In genomic region chr3:136866095-136866494, GRCm38 (mm10) we compare ENCODE assay signal across 24 mouse cellular contexts.
A peak's percentile ranks its signal among the peaks of the same experiment; 100 is the strongest.
DNase-seq lines count a peak whose midpoint lies in the region; TF ChIP-seq lines count a peak whose summit lies in the region.
"Had no signal": no experiment of that assay in that cellular context is flagged by ENCODE, and none has a peak within 500 bp of the region (broad histone marks: within the 10 kb centered on the region; RNA-seq: fewer than 3 reads in every experiment).

No protein-coding gene starts in this region.

- no peaks in the 10 kb centered on the region for H3K36me3 ChIP-seq in hindbrain, embryonic 10.5 days
- H3K36me3 ChIP-seq: embryonic facial prominence, embryonic 12.5 days; embryonic facial prominence, embryonic 15.5 days; forebrain, embryonic 12.5 days; forebrain, embryonic 15.5 days; heart, embryonic 10.5 days; hindbrain, embryonic 12.5 days; hindbrain, embryonic 15.5 days had no signal

- WGBS in hindbrain, embryonic 10.5 days, result 97% methylated on average over 3 of the region's 3 CpGs

- no peak overlapping the region for H3K4me3 ChIP-seq in layer of hippocampus, adult 2 months
- no peak overlapping the region for H3K4me3 ChIP-seq in hindbrain, embryonic 10.5 days
- H3K4me3 ChIP-seq: embryonic facial prominence, embryonic 12.5 days; embryonic facial prominence, embryonic 15.5 days; forebrain, embryonic 12.5 days; forebrain, embryonic 15.5 days; heart, embryonic 10.5 days; heart, embryonic 13.5 days; hindbrain, embryonic 12.5 days; hindbrain, embryonic 15.5 days had no signal

- no peak for TF ChIP-seq CTCF in layer of hippocampus, adult 2 months (conservative IDR thresholded peaks at IDR 0.05)

- H3K9me3 ChIP-seq in hindbrain, embryonic 10.5 days, result no peaks in the 10 kb centered on the region
- H3K9me3 ChIP-seq: embryonic facial prominence, embryonic 12.5 days; embryonic facial prominence, embryonic 15.5 days; forebrain, embryonic 12.5 days; forebrain, embryonic 15.5 days; heart, embryonic 10.5 days; heart, embryonic 13.5 days; hindbrain, embryonic 12.5 days; hindbrain, embryonic 15.5 days had no signal

- no peak for DNase-seq in layer of hippocampus, adult 2 months (ENCODE audit: low spot score in 2 of 2)
- no peak for DNase-seq in layer of hippocampus, adult 9-11 months
- DNase-seq in 3134 (ENCODE audit: extremely low read depth, insufficient read length, low spot score), result peak; percentile 53
- DNase-seq in 3T3-L1 (ENCODE audit: low read depth, low spot score), result peak; percentile 61
- DNase-seq in NIH3T3 (ENCODE audit: low read depth), result peak; percentile 19
- DNase-seq in B cell, adult 2 months, result no peak
- DNase-seq in gastrocnemius, postnatal 10 days, result no peak
- DNase-seq in hindbrain, embryonic 10.5 days (ENCODE audit: low spot score), result no peak
- DNase-seq: adrenal gland, postnatal 14 days; cerebellum, adult 11 months; cerebellum, adult 2 months; cerebellum, adult 9-11 months; cerebellum, postnatal 25 days; heart, adult 18-20 months; heart, postnatal 14 days; heart, postnatal 4 days had no signal

- peak overlapping the region; percentile 40; the same call in 1 of the 2 replicates for H3K27ac ChIP-seq in layer of hippocampus, adult 2 months
- H3K27ac ChIP-seq in hindbrain, embryonic 10.5 days, result no peak overlapping the region
- H3K27ac ChIP-seq: embryonic facial prominence, embryonic 12.5 days; embryonic facial prominence, embryonic 15.5 days; forebrain, embryonic 12.5 days; forebrain, embryonic 15.5 days; heart, embryonic 10.5 days; heart, embryonic 13.5 days; hindbrain, embryonic 12.5 days; hindbrain, embryonic 15.5 days had no signal

- H3K27me3 ChIP-seq in hindbrain, embryonic 10.5 days (ENCODE audit: insufficient read depth, poor library complexity, severe bottlenecking), result no peaks in the 10 kb centered on the region
- H3K27me3 ChIP-seq: embryonic facial prominence, embryonic 12.5 days; embryonic facial prominence, embryonic 15.5 days; forebrain, embryonic 12.5 days; forebrain, embryonic 15.5 days; heart, embryonic 13.5 days; hindbrain, embryonic 12.5 days; hindbrain, embryonic 15.5 days had no signal

- no peaks in the 10 kb centered on the region for H3K4me1 ChIP-seq in hindbrain, embryonic 10.5 days (replicated peaks)
- H3K4me1 ChIP-seq: heart, embryonic 10.5 days; hindbrain, embryonic 12.5 days had no signal

Comparison
In these comparisons a context has a peak if more than half of its experiments do, and no peak if none do; other contexts are left out.
1. DNase-seq: peak in 3134 (single experiment), 3T3-L1 (single experiment) and NIH3T3 (single experiment); none in layer of hippocampus, adult 2 months (0 of 2), layer of hippocampus, adult 9-11 months (single experiment), B cell, adult 2 months (0 of 2), gastrocnemius, postnatal 10 days (single experiment) and hindbrain, embryonic 10.5 days (single experiment).